Mouse (Mus musculus) cerebellum, adult 18-20 months (tissue): ENCODE measurements around the gene Hes3.
A peak's percentile ranks its signal among the peaks of the same experiment; 100 is the strongest.

Experiments used
- DNase-seq, 2 experiments: peaks; one replicate each; pipeline ENCODE4 v3.0.0; 2021

Hes3 gene

DNA sequence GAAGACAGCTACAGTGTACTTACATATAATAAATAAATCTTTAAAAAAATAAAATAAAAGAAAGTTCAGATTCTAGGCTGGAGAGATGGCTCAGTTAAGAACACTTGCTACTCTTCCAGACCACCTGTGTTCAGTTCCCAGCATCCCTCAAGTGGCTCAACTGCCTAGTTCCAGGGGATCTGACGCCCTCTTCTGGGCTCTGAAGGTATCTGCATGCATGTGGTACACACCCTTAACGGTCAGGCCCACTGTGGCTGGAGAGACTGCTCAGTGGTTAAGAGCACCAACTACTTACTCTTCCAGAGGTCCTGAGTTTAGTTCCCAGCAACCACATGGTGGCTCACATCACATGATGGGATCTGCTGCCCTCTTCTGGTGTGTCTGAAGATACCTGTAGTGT is 13.5 kb downstream of the Hes3 start:
- DNase-seq: no peak

DNA sequence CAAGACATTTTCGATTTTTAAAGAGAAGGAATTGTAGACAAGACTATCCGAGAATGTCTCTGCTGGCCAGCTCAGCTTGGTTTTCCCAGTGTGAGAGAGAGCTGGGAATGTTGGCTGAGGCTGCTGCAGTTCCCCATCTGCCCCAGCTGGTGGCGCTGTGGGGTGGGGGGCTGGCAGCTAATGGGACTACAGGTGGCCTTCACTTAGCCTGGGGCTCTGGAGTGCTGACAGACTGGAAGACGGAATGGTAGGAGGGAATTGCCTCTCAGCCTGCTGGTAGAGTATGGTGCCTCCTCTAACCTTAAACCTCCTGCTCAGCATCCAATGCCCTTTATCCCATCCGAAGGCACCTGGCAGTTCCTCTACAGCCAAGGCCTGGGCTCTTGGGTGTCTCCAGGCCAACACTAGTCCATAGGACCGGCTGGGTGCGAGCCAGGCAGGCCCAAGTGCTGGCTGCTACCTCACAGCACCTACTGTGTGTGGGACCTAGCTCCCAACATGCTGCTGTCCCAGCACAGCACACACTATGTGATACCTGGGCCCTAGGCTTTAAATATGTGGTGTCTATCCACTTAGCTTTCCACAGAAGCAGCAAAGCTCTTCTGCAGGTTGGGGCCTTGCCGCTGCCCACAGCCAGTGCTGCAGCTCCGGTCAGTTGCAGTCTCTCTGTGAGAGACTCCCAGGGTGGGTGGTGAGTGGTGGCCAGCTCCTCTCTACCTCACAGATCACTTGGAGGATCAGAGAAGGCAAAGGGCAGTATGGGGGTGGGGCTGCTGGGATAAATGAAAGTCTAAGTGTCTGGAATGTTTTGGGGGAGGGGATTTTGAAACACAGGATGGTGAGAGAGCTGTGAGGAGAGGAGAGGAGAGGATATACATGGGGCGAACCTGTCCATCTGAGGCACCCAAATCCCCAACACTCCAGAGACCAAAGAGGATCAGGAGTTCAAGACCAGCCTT is 14.8 kb downstream of the Hes3 start:
- DNase-seq: peak; percentile 62 to 68

DNA sequence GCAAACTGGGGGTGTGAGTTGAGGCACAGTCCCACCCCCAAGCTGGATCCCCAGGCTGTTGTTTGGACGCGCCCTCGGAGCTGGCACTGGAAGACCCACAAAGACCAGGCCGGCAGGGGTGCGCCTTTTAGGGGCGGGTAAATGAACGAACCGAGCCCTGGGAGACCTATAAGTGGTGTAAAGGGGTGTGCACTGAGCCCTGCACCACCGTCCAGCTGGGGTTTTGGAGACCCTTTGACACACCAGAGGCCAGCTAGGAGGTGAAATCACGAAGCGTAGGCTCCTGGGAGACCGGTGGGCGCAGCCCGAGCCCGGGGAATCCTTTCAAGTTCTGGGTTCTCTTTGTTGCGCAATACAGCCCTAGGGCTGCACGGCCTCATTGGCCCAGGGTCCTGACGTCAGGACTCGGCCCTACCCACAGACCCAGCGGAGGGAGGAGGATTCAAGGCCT is 16.8 kb downstream of the Hes3 start:
- DNase-seq: no peak

DNA sequence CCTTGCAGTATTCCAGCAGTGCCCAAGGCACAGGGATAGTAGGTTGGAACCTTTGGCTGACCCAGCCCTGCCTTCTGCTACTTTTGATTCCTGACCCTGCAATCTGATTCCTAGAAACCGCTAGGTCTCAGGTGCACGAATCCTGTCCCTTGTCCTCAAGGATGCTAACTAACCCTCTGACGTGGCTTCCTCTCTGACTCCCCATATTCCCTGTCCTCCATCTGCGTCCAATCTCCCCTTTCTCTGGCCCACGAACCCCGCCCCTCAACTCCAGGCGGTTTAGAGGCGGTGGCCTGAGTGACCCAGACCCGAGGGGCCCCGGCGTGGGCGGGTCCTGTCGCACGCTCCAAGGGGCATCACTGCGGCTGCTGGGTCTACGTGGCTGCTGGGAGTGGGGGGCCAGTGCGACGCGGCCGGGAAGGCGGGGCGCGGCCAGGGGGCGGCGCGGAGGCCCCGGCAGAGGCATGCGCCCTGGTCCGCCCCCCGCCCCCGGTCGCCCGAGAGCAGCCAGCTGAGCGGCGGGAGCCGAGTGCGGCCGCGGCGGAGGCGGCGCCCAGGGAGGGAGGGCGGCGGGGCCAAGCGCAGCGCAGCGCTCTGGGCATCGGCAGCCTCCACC is 17.7 kb downstream of the Hes3 start, which contains the start of gene Gpr153:
Gene Gpr153 (plus strand): TSS at position 612 of the 616 bp plus-strand sequence.
- peak; percentile 59 to 66 for DNase-seq

DNA sequence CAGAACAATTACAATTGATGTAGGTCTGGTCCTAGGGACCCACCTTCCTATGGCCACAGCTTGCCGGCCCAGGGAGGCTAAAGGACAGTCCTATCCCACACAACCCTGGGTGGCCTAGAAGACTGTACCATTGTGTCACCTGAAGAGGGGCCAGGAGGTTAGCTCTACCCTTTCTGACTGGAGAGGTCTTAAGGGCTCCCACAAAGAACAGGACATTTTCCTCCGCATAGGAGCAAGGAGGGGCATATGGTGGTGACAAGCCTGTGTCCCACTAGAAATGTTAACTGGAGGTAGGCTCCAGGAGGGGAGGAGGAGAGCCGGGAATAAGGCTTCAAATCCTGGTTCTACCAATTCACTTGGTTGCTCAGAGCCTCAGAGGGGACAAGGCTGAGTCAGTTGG is 18.3 kb downstream of the Hes3 start:
- no peak for DNase-seq

- DNase-seq: no peak
These were observed 18.9 kb downstream of the Hes3 start for GRCm38 (mm10) chr4:152272449-152273049.

DNA sequence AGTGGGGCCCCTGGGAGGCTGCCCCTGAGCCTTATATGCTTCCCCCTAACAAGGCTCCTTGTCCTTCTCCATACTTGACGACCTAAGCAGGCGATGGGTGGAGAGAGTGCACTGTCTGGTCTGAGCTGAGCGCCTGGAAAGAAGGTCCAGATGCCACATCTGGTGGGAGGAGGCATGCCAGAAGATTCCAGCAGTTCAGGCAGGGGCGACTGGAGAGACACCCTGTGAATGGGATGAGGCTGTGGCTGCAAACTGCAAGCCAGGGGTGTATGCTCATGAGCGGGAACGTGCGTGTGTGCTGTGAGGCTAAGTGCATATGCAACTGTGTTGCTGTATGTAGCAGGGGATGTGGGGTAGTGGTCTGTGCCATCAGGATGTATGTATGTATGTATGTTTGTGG is 19.5 kb downstream of the Hes3 start:
- DNase-seq: no peak

- no peak for DNase-seq
These were observed 20.1 kb downstream of the Hes3 start for GRCm38 (mm10) chr4:152271334-152271733.

GRCm38 (mm10) chr4:152270599-152270998 is 20.9 kb downstream of the Hes3 start:
- no peak for DNase-seq

DNA sequence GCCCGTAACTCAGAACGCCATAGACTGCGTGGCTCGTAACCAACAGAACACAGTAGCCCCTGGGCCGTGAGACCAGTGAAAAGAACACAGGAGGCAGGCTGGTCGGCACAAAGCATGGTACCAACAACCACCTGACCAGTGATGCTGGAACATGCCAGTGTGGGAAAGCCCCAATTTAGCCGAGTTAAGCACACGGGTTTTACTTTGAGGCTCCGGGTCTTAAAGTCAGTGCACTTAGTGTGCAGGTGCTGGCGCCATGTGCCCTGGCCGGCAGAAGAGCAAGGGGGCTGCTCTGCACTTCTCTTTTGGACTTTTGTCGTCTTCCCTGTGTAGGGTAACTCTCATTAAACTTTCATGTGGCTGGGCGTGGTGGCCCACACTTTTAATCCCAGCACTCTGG is 21.5 kb downstream of the Hes3 start:
- no peak for DNase-seq

DNA sequence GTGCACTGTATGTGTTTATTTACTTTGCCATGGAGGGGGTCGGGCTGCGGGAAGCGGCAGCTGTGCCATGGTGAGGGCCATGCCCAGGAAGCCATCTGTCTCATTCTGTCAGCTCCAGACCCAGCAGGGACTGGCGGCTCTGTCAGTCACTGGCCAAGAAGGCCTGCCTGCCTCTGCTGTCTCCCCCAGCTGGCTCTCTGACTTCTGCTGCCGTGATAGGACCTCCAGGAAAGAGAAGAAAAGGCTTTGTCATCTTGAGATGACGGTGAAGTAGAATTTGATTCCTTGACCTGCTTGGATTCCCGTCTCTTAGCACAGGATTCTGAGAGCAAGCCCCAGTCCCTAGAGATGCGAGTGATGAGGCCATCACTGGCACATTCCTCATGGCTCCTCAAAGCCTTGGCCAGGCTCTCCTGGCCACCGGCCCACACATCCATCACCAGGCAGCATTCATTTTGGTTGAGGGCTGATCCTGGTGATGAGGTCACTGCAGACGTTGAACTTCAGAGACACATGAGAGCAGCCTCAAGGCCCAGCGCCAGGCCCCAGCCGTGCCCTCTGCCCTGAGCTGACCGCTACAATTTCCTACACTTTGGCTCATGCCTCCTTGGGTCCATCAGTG is 23.6 kb downstream of the Hes3 start:
- peak; percentile 80 to 83 for DNase-seq

DNA sequence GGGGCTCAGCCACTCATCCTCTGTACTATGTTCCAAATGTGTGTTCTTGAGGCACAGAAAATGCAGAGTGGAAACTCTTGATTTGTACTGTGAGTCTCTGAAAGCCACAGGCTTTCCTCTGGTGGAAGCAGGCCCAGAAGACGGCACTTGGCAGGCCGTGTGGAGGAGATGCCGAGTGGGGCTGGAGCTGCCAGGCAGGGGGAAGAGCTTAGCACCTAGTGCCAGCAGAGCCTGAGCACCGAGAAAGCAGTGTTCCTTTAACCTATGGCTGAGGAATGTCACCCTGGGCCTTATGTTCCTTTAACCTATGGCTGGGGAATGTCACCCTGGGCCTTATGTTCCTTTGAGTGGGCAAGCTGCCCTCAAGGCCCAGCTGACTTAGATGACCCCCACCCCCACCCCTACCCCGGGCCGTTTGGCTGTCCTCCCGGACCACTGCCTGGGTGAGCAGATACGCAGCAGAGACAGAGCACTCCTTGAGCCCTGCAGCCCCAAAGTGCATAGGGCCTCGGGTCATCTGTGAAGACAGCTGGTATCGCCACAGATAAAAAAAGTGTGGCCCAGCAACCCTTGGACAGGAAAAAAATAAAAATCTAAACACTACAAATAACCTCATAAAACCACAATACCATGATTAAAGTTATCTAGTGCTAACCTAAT is 25.1 kb downstream of the Hes3 start:
- DNase-seq: peak; percentile 78 to 87

GRCm38 (mm10) chr4:152265791-152266190 is 25.7 kb downstream of the Hes3 start:
- no peak for DNase-seq

DNA sequence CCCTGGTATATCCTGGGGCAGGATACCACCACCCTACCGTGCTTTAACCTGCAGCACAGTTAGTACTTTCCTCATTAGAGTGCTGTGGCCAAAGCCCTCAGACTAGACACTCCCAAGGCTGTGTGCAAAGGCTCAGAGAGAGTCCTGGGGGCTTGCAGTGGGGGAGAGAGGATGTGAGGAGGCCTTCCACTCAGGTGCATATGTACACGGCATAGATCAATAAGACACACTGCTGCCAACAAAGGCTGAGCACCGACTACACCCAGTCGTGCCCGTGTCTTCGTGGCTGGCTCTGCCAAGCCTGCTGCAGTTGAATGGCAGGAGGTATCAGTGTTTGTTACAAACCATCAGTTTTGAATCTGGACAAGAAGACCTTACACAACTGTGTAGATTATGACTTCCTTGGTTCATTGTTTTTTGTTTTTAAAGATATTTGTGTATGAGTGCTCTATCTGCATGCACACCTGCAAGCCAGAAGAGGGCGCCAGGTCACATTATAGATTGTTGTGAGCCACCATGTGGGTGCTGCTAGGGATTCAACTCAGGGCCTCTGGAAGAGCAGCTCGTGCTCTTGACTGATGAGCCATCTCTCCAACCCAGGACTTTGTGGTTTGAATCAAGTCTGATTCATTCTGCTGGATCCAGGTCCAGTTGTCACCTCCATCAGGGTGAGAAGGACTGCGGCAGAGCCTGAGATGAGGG is 26.4 kb downstream of the Hes3 start:
- no peak for DNase-seq

DNA sequence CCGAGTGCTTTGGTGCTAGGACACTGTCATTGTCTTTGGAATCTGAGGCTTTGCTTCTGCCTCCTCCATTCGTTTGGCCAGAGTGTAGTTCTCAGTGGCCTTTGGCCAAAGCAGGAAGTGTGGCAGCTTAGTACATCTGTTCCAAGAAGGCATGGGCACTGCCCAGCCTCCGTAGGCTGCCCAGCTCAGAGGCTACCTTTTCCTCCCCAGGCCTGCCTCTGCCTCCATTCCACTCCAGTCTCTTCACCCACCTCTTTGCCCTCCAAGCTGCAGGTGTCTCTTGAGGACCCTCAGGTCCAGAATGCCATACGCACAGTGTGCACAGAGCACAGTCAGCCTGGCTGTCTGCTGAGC is 27.3 kb downstream of the Hes3 start:
- no peak for DNase-seq

- DNase-seq: no peak
These were observed 27.8 kb downstream of the Hes3 start for GRCm38 (mm10) chr4:152263512-152264176.

DNA sequence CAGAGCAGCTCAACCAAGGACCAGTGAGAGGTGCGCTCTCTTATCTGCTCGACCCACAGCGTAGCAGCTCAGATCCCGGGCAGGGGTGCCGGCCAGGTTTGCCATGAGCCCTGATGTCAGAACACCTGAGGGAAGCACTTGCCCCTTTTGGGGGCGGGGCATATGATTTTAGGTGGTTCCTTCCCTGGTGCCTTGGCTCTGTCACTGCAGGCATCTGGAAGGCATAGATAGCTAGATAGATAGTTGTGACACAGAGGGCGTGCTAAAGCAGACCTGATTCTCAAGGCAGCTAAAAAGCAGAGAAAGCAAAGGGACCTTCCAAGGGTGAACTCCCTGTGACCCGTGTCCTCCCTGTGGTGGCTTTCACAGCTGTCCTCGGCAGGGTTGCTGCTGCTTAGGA is 28.4 kb downstream of the Hes3 start:
- no peak for DNase-seq

- no peak for DNase-seq
These were observed 29.3 kb downstream of the Hes3 start for GRCm38 (mm10) chr4:152262187-152262586.

DNA sequence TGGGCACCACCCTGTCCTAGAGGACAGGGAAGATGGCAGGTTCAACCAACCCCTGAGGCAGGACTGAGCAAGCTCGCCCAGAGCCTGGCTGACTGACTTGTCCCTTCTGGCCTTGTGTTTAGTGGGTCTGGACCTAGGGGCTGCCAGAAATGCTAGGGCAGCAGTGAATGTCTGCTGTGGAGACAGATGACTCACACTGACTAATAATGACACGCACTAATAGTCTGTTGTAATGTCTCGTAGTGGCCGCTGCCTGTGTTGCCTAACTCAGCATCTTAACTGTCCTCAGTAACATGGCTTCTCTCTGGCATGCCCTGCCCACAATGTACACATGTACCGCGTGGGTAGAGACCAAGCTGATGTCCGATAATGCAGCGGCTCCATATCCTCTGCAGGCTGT is 31.0 kb downstream of the Hes3 start:
- DNase-seq: no peak

- peak; percentile 81 to 84 for DNase-seq
These were observed 34.4 kb downstream of the Hes3 start for GRCm38 (mm10) chr4:152257070-152257469.

- DNase-seq: no peak
These were observed 38.2 kb downstream of the Hes3 start for GRCm38 (mm10) chr4:152253183-152253759.
